Mouse (Mus musculus) CH12.LX (cell line): ENCODE measurements around the gene Gm20422. TPM values are rescaled to one million over a fixed set of nuclear protein-coding genes. Genes with fewer than 3 reads are reported as not detected.

Source experiments
- DNase-seq: peaks from one replicate; pipeline ENCODE4 v3.0.0-alpha.2; 2013; ENCODE audit errors: extremely low read depth
- H3K27ac ChIP-seq: 2 replicates; pipeline ENCODE4 v1.5.1; 2012; ENCODE audit warnings: low read depth, mild to moderate bottlenecking, control low read depth, moderate library complexity; ENCODE audit not compliant: insufficient read depth
- H3K27me3 ChIP-seq: replicated peaks from 2 replicates; pipeline ENCODE3; 2012; ENCODE audit warnings: inconsistent platforms
- H3K36me3 ChIP-seq, 2 experiments: replicated peaks in 1 of 2; 2 replicates each; pipeline versions ENCODE3 to v1.6.1; 2012; ENCODE audit warnings: inconsistent platforms in 1 of 2, low read length in 1 of 2, mild to moderate bottlenecking in 1 of 2, mixed read lengths in 1 of 2, moderate library complexity in 1 of 2; ENCODE audit not compliant: control insufficient read depth in 1 of 2, insufficient read depth in 1 of 2
- H3K4me1 ChIP-seq, 2 experiments: 2 replicates each; pipeline ENCODE4 v1.6.1; 2012; ENCODE audit warnings: inconsistent platforms in 1 of 2, moderate library complexity in 1 of 2; ENCODE audit not compliant: insufficient read depth in 2 of 2, control insufficient read depth in 1 of 2
- H3K4me2 ChIP-seq: 2 replicates; pipeline ENCODE4 v1.6.1; 2012; ENCODE audit warnings: low read depth, mild to moderate bottlenecking, control low read depth; ENCODE audit not compliant: poor library complexity, insufficient read depth, severe bottlenecking
- H3K4me3 ChIP-seq, 3 experiments: fragments of 150-350 bp in 1 of 3; sonication (generic) in 1 of 3; replicated peaks in 1 of 3; 2 replicates each; pipeline versions ENCODE3 to v1.5.1; 2011 to 2012; ENCODE audit warnings: low read depth in 2 of 3, low read length in 2 of 3, mild to moderate bottlenecking in 2 of 3, moderate library complexity in 2 of 3, control low read depth in 1 of 3, improper control_type of control experiment in 1 of 3, inconsistent platforms in 1 of 3, mixed read lengths in 1 of 3; ENCODE audit not compliant: poor library complexity in 1 of 3
- H3K79me2 ChIP-seq: replicated peaks from 2 replicates; pipeline ENCODE4 v1.6.1; 2012; ENCODE audit warnings: mild to moderate bottlenecking, moderate library complexity; ENCODE audit not compliant: control insufficient read depth, poor library complexity, insufficient read depth, severe bottlenecking; ENCODE audit errors: extremely low read depth
- H3K9ac ChIP-seq: 2 replicates; pipeline ENCODE4 v1.6.1; 2012; ENCODE audit warnings: low read depth, mild to moderate bottlenecking, control low read depth, moderate library complexity; ENCODE audit not compliant: insufficient read depth
- H3K9me3 ChIP-seq: replicated peaks from 2 replicates; pipeline ENCODE3; 2012; ENCODE audit warnings: low read length, inconsistent platforms, mixed read lengths
- CHD1 ChIP-seq: IDR thresholded peaks from 2 replicates; pipeline ENCODE4 v1.6.1; 2012; ENCODE audit warnings: low read depth, low read length, improper control_type of control experiment, inconsistent platforms
- CHD2 ChIP-seq: IDR thresholded peaks from 2 replicates; pipeline ENCODE4 v1.6.1; 2011; ENCODE audit warnings: low read length, improper control_type of control experiment
- CTCF ChIP-seq, 2 experiments: IDR thresholded peaks in 1 of 2; conservative IDR thresholded peaks in 1 of 2; 2 replicates each; pipeline ENCODE4 v1.5.1; 2011 to 2012; ENCODE audit warnings: low read depth in 2 of 2, low read length in 2 of 2, improper control_type of control experiment in 1 of 2, inconsistent platforms in 1 of 2, mild to moderate bottlenecking in 1 of 2, moderate library complexity in 1 of 2
- E2F4 ChIP-seq: IDR thresholded peaks from 2 replicates; pipeline ENCODE4 v1.6.1; 2011; ENCODE audit warnings: low read depth, low read length, improper control_type of control experiment; ENCODE audit not compliant: insufficient replicate concordance
- ELF1 ChIP-seq: IDR thresholded peaks from 2 replicates; pipeline ENCODE4 v1.6.1; 2014; ENCODE audit warnings: low read depth, mild to moderate bottlenecking, inconsistent platforms, low read length, improper control_type of control experiment
- EP300 ChIP-seq: IDR thresholded peaks from 2 replicates; pipeline ENCODE4 v1.6.1; 2011; ENCODE audit warnings: low read length, improper control_type of control experiment
- JUND ChIP-seq: conservative IDR thresholded peaks from 2 replicates; pipeline ENCODE4 v1.6.1; 2011; ENCODE audit warnings: low read depth, low read length, improper control_type of control experiment
- KAT2A ChIP-seq: IDR thresholded peaks from 2 replicates; pipeline ENCODE4 v1.6.1; 2012; ENCODE audit warnings: low read length, improper control_type of control experiment, inconsistent platforms; ENCODE audit not compliant: insufficient replicate concordance
- MAFK ChIP-seq: IDR thresholded peaks from 2 replicates; pipeline ENCODE4 v1.6.1; 2011; ENCODE audit warnings: low read length, improper control_type of control experiment; ENCODE audit not compliant: insufficient replicate concordance
- MAX ChIP-seq: IDR thresholded peaks from 2 replicates; pipeline ENCODE4 v1.6.1; 2011; ENCODE audit warnings: low read length, improper control_type of control experiment
- MAZ ChIP-seq: IDR thresholded peaks from 2 replicates; pipeline ENCODE4 v1.6.1; 2012; ENCODE audit warnings: low read depth, mild to moderate bottlenecking, inconsistent platforms, low read length, improper control_type of control experiment, moderate library complexity
- MXI1 ChIP-seq: IDR thresholded peaks from 2 replicates; pipeline ENCODE4 v1.6.1; 2011; ENCODE audit warnings: mild to moderate bottlenecking, low read depth, low read length, improper control_type of control experiment
- NELFE ChIP-seq: IDR thresholded peaks from 2 replicates; pipeline ENCODE4 v1.6.1; 2011; ENCODE audit warnings: low read depth, low read length, improper control_type of control experiment
- NRF1 ChIP-seq: IDR thresholded peaks from 2 replicates; pipeline ENCODE4 v1.6.1; 2014; ENCODE audit warnings: low read depth, mild to moderate bottlenecking, inconsistent platforms, low read length, improper control_type of control experiment, moderate library complexity
- PAX5 ChIP-seq: IDR thresholded peaks from 2 replicates; pipeline ENCODE4 v1.6.1; 2012; ENCODE audit warnings: low read length, inconsistent platforms, mixed read lengths
- POLR2A ChIP-seq: IDR thresholded peaks from 2 replicates; pipeline ENCODE4 v1.6.1; 2011; ENCODE audit warnings: low read depth, mild to moderate bottlenecking, improper control_type of control experiment, low read length
- RAD21 ChIP-seq: IDR thresholded peaks from 2 replicates; pipeline ENCODE4 v1.6.1; 2011; ENCODE audit warnings: low read depth, mild to moderate bottlenecking, low read length, improper control_type of control experiment, moderate library complexity
- RCOR1 ChIP-seq: conservative IDR thresholded peaks from 2 replicates; pipeline ENCODE4 v1.6.1; 2012; ENCODE audit warnings: low read depth, mild to moderate bottlenecking, inconsistent platforms, low read length, improper control_type of control experiment
- TBP ChIP-seq: conservative IDR thresholded peaks from 2 replicates; pipeline ENCODE4 v1.6.1; 2011; ENCODE audit warnings: low read depth, low read length, improper control_type of control experiment
- TCF12 ChIP-seq: IDR thresholded peaks from 2 replicates; pipeline ENCODE4 v1.6.1; 2014; ENCODE audit warnings: low read depth, mild to moderate bottlenecking, inconsistent platforms, low read length, improper control_type of control experiment
- USF1 ChIP-seq: IDR thresholded peaks from 2 replicates; pipeline ENCODE4 v1.6.1; 2014; ENCODE audit warnings: low read depth, mild to moderate bottlenecking, inconsistent platforms, low read length, improper control_type of control experiment
- USF2 ChIP-seq: conservative IDR thresholded peaks from 2 replicates; pipeline ENCODE4 v1.6.1; 2011; ENCODE audit warnings: low read depth, low read length, improper control_type of control experiment
- ZC3H11A ChIP-seq: IDR thresholded peaks from 2 replicates; pipeline ENCODE4 v1.6.1; 2012; ENCODE audit warnings: low read depth, mild to moderate bottlenecking, inconsistent platforms, low read length, improper control_type of control experiment
- ZKSCAN1 ChIP-seq: IDR thresholded peaks from 2 replicates; pipeline ENCODE4 v1.6.1; 2012; ENCODE audit warnings: low read depth, inconsistent platforms, low read length, improper control_type of control experiment, borderline replicate concordance
- ZMIZ1 ChIP-seq: IDR thresholded peaks from 2 replicates; pipeline ENCODE4 v1.6.1; 2012; ENCODE audit warnings: low read depth, mild to moderate bottlenecking, inconsistent platforms, low read length, improper control_type of control experiment
- ZNF384 ChIP-seq: IDR thresholded peaks from 2 replicates; pipeline ENCODE4 v1.6.1; 2012; ENCODE audit warnings: low read depth, low read length, improper control_type of control experiment, inconsistent platforms
- dilution Hi-C: fragments of 300-500 bp; cut with MboI; formaldehyde crosslinking; loops from 2 replicates; pipeline ENCODE4 v1.14.3; 2020; ENCODE audit warnings: low sequenced_read_pairs; ENCODE audit not compliant: extremely low pct_unique_long_range_greater_than_20kb, extremely low pct_ligation_motif_present
- in situ Hi-C: fragments of 300-500 bp; cut with MboI; formaldehyde crosslinking; loops from 3 replicates; pipeline ENCODE4 v1.14.3; 2019; ENCODE audit warnings: low sequenced_read_pairs, low pct_ligation_motif_present, low pct_unique_long_range_greater_than_20kb, mixed read lengths
- polyA plus RNA-seq: library from polyadenylated mRNA; unstranded; fragments of >175 nt; gene quantifications from 2 replicates; pipeline ENCODE4 v1.2.1, GENCODE M21; 2012; ENCODE audit warnings: low read depth; ENCODE audit not compliant: insufficient read length
- total RNA-seq, 2 experiments: library from RNA; depleted of rRNA; stranded (reverse); fragments of 300-350 nt in 1 of 2; fragments of >200 nt in 1 of 2; gene quantifications; 2 replicates each; pipeline ENCODE4 v1.2.3; 2012 to 2014

Gm20422 gene
- total and polyA plus RNA-seq, 3 experiments, result 1.4 to 2.0 (median 1.6) TPM

- in situ Hi-C loops, result no loop called here
- no peak overlapping the region for H3K4me3 ChIP-seq
- DNase-seq, result no peak
- TF ChIP-seq E2F4 (no peak), CHD2 (no peak), CHD1 (no peak), MAFK (no peak), USF1 (no peak), JUND (no peak), ELF1 (no peak), ZNF384 (no peak), RAD21 (no peak), ZC3H11A (no peak), RCOR1 (no peak), CTCF (conservative IDR thresholded peaks at IDR 0.05 in 1 of 2, IDR thresholded peaks at IDR 0.05 in 1 of 2; ENCODE audit: low read depth in 2 of 2, low read length in 2 of 2) (no peak), NELFE (no peak), POLR2A (no peak), ZKSCAN1 (no peak), TBP (no peak), MAZ (no peak), TCF12 (no peak)
- dilution Hi-C loops, result no loop called here
- H3K9ac ChIP-seq, result no peak overlapping the region
- peaks cover 6% of the 10 kb centered on the region for H3K79me2 ChIP-seq
- peaks cover 21 to 25% of the 10 kb centered on the region in 2 experiments for H3K4me1 ChIP-seq
- no peak overlapping the region for H3K27ac ChIP-seq
- no peaks in the 10 kb centered on the region for H3K27me3 ChIP-seq
- H3K36me3 ChIP-seq, result peaks cover 80 to 86% of the 10 kb centered on the region in 2 experiments
- H3K4me2 ChIP-seq, result no peak overlapping the region
- no peaks in the 10 kb centered on the region for H3K9me3 ChIP-seq
These were observed 29.9 kb upstream of the Gm20422 start for GRCm38 (mm10) chr8:69804537-69804936.

- in situ Hi-C loops (no loop called here), dilution Hi-C loops (no loop called here)
- Histone ChIP-seq H3K27me3 (no peaks in the 10 kb centered on the region), H3K9ac (no peak overlapping the region), H3K36me3 (peaks cover 91 to 97% of the 10 kb centered on the region in 2 experiments), H3K9me3 (no peaks in the 10 kb centered on the region), H3K4me2 (no peak overlapping the region), H3K27ac (no peak overlapping the region), H3K4me1 (peaks cover 20 to 23% of the 10 kb centered on the region in 2 experiments), H3K4me3 (no peak overlapping the region), H3K79me2 (no peaks in the 10 kb centered on the region; the same call in 1 of the 2 replicates)
- no peak for DNase-seq
- TF ChIP-seq EP300 (no peak), NRF1 (no peak), POLR2A (no peak), E2F4 (no peak), TCF12 (no peak), NELFE (no peak), MXI1 (no peak), ZC3H11A (no peak), RCOR1 (no peak), MAX (no peak), ZKSCAN1 (no peak), KAT2A (no peak), ZNF384 (no peak), CTCF (conservative IDR thresholded peaks at IDR 0.05 in 1 of 2, IDR thresholded peaks at IDR 0.05 in 1 of 2; ENCODE audit: low read depth in 2 of 2, low read length in 2 of 2) (no peak), PAX5 (no peak), CHD2 (no peak), USF2 (no peak), ZMIZ1 (no peak), MAZ (no peak)
These were observed 28.7 kb upstream of the Gm20422 start for GRCm38 (mm10) chr8:69803366-69803765.
